Mouse (Mus musculus): ENCODE measurements around the gene 1700013F07Rik. TPM values are rescaled to one million over a fixed set of nuclear protein-coding genes. Genes with fewer than 3 reads are reported as not detected.

1700013F07Rik gene
- polyA plus RNA-seq, 1 experiment from 2014 or later: 6.1 TPM

GRCm38 (mm10) chr3:108510716-108511483 lies 23.1 kb upstream of the 1700013F07Rik start:
- no peaks in the 10 kb centered on the region for H3K9me3 ChIP-seq (replicated peaks)
- peaks cover 5% of the 10 kb centered on the region; the same call in 1 of the 2 replicates for H3K4me1 ChIP-seq
- ATAC-seq (ENCODE audit: insufficient number of reproducible peaks, low FRiP score, low TSS enrichment, low read depth): no peak
- H3K4me2 ChIP-seq (replicated peaks): no peak overlapping the region
- no peak overlapping the region for H3K27ac ChIP-seq (replicated peaks)
- 22% methylated on average over 9 of the region's 9 CpGs for WGBS
- H3K27me3 ChIP-seq: no peaks in the 10 kb centered on the region
- no peaks in the 10 kb centered on the region for H3K36me3 ChIP-seq
- no peak overlapping the region for H3K9ac ChIP-seq
- no peak overlapping the region for H3K4me3 ChIP-seq (replicated peaks)

GRCm38 (mm10) chr3:108513465-108513864 lies 20.5 kb upstream of the 1700013F07Rik start:
- Histone ChIP-seq H3K9me3 (replicated peaks) (no peaks in the 10 kb centered on the region), H3K27ac (replicated peaks) (no peak overlapping the region), H3K4me3 (replicated peaks) (no peak overlapping the region), H3K36me3 (no peaks in the 10 kb centered on the region), H3K4me2 (replicated peaks) (no peak overlapping the region), H3K9ac (no peak overlapping the region), H3K4me1 (peaks cover 5% of the 10 kb centered on the region; the same call in 1 of the 2 replicates), H3K27me3 (no peaks in the 10 kb centered on the region)
- no peak for ATAC-seq (ENCODE audit: insufficient number of reproducible peaks, low FRiP score, low TSS enrichment, low read depth)
- WGBS: 64% methylated on average over 3 of the region's 3 CpGs

GRCm38 (mm10) chr3:108518276-108518675 lies 15.7 kb upstream of the 1700013F07Rik start:
- 58% methylated on average over 4 of the region's 4 CpGs for WGBS
- Histone ChIP-seq H3K4me2 (replicated peaks) (no peak overlapping the region), H3K27ac (replicated peaks) (no peak overlapping the region), H3K9ac (no peak overlapping the region), H3K4me1 (no peaks in the 10 kb centered on the region), H3K27me3 (no peaks in the 10 kb centered on the region), H3K4me3 (replicated peaks) (no peak overlapping the region), H3K9me3 (replicated peaks) (no peaks in the 10 kb centered on the region), H3K36me3 (no peaks in the 10 kb centered on the region)
- no peak for ATAC-seq (ENCODE audit: insufficient number of reproducible peaks, low FRiP score, low TSS enrichment, low read depth)

GRCm38 (mm10) chr3:108523415-108523814 lies 10.5 kb upstream of the 1700013F07Rik start:
- H3K4me2 ChIP-seq (replicated peaks): no peak overlapping the region
- H3K36me3 ChIP-seq: no peaks in the 10 kb centered on the region
- no peaks in the 10 kb centered on the region for H3K4me1 ChIP-seq
- no peaks in the 10 kb centered on the region for H3K27me3 ChIP-seq
- H3K27ac ChIP-seq (replicated peaks): no peak overlapping the region
- no peak overlapping the region for H3K9ac ChIP-seq
- WGBS: 81% methylated on average over 4 of the region's 4 CpGs
- no peak for ATAC-seq (ENCODE audit: insufficient number of reproducible peaks, low FRiP score, low TSS enrichment, low read depth)
- no peak overlapping the region for H3K4me3 ChIP-seq (replicated peaks)
- H3K9me3 ChIP-seq (replicated peaks): no peaks in the 10 kb centered on the region

- Histone ChIP-seq H3K27me3 (no peaks in the 10 kb centered on the region), H3K9ac (no peak overlapping the region)
- WGBS: 91% methylated on average over 8 of the region's 8 CpGs
Observed at GRCm38 (mm10) chr3:108528489-108528888, 5.5 kb upstream of the 1700013F07Rik start.

GRCm38 (mm10) chr3:108533114-108533885 lies 650 bp upstream of the 1700013F07Rik start:
- no peak overlapping the region for H3K27ac ChIP-seq (replicated peaks)
- 72% methylated on average over 9 of the region's 9 CpGs for WGBS
- H3K9ac ChIP-seq: no peak overlapping the region
- no peaks in the 10 kb centered on the region for H3K9me3 ChIP-seq (replicated peaks)
- H3K36me3 ChIP-seq: no peaks in the 10 kb centered on the region
- H3K4me3 ChIP-seq (replicated peaks): no peak overlapping the region
- H3K27me3 ChIP-seq: peaks cover 14% of the 10 kb centered on the region
- peaks cover 4% of the 10 kb centered on the region for H3K4me1 ChIP-seq
- H3K4me2 ChIP-seq (replicated peaks): no peak overlapping the region
- no peak for ATAC-seq (ENCODE audit: insufficient number of reproducible peaks, low FRiP score, low TSS enrichment, low read depth)

More at GRCm38 (mm10) chr3:108528489-108528888, 5.5 kb upstream of the 1700013F07Rik start:
- Histone ChIP-seq H3K4me2 (replicated peaks) (no peak overlapping the region), H3K4me1 (no peaks in the 10 kb centered on the region), H3K9me3 (replicated peaks) (no peaks in the 10 kb centered on the region), H3K4me3 (replicated peaks) (no peak overlapping the region), H3K27ac (replicated peaks) (no peak overlapping the region), H3K36me3 (no peaks in the 10 kb centered on the region)
- ATAC-seq (ENCODE audit: insufficient number of reproducible peaks, low FRiP score, low TSS enrichment, low read depth): no peak

- peaks cover 14% of the 10 kb centered on the region for H3K27me3 ChIP-seq
- no peaks in the 10 kb centered on the region for H3K36me3 ChIP-seq
- peak overlapping the region; percentile 76 for H3K4me2 ChIP-seq (replicated peaks)
- no peak overlapping the region for H3K9ac ChIP-seq
- H3K4me3 ChIP-seq (replicated peaks): peak overlapping the region; percentile 41
- WGBS: 5% methylated on average over 15 of the region's 15 CpGs
- H3K4me1 ChIP-seq: peaks cover 4% of the 10 kb centered on the region
- H3K9me3 ChIP-seq (replicated peaks): no peaks in the 10 kb centered on the region
- ATAC-seq (ENCODE audit: insufficient number of reproducible peaks, low FRiP score, low TSS enrichment, low read depth): no peak
- no peak overlapping the region for H3K27ac ChIP-seq (replicated peaks)
Observed at GRCm38 (mm10) chr3:108535896-108536516, 2.1 kb downstream of the 1700013F07Rik start.

- ATAC-seq (ENCODE audit: insufficient number of reproducible peaks, low FRiP score, low TSS enrichment, low read depth): peak; percentile 72
- Histone ChIP-seq H3K27ac (replicated peaks) (no peak within 1 kb of the TSS), H3K36me3 (no peaks in the 10 kb centered on the region), H3K4me1 (peaks cover 4% of the 10 kb centered on the region), H3K4me2 (replicated peaks) (peak within 1 kb of the TSS; percentile 76), H3K9ac (no peak within 1 kb of the TSS), H3K4me3 (replicated peaks) (peak within 1 kb of the TSS; percentile 41), H3K9me3 (replicated peaks) (no peaks in the 10 kb centered on the region), H3K27me3 (peaks cover 14% of the 10 kb centered on the region)
- WGBS: under 1% methylated on average over 35 of the region's 35 CpGs
Observed at GRCm38 (mm10) chr3:108536517-108537260, 2.7 kb downstream of the 1700013F07Rik start, which contains the start of gene 5330417C22Rik. Gene 5330417C22Rik, minus strand, starts transcription at chr3:108536536.

- Histone ChIP-seq H3K9me3 (replicated peaks) (no peaks in the 10 kb centered on the region), H3K4me1 (peaks cover 4% of the 10 kb centered on the region), H3K9ac (no peak overlapping the region), H3K27me3 (peaks cover 14% of the 10 kb centered on the region), H3K4me2 (replicated peaks) (peak overlapping the region; percentile 56), H3K27ac (replicated peaks) (no peak overlapping the region), H3K36me3 (no peaks in the 10 kb centered on the region), H3K4me3 (replicated peaks) (peak overlapping the region; percentile 29)
- WGBS: 3% methylated on average over 17 of the region's 17 CpGs
- peak; percentile 69 for ATAC-seq (ENCODE audit: insufficient number of reproducible peaks, low FRiP score, low TSS enrichment, low read depth)
Observed at GRCm38 (mm10) chr3:108537303-108537702, 3.4 kb downstream of the 1700013F07Rik start.

GRCm38 (mm10) chr3:108542299-108542698 lies 8.3 kb downstream of the 1700013F07Rik start:
- Histone ChIP-seq H3K4me3 (replicated peaks) (no peak overlapping the region), H3K27me3 (no peaks in the 10 kb centered on the region), H3K9ac (no peak overlapping the region), H3K9me3 (replicated peaks) (no peaks in the 10 kb centered on the region), H3K4me1 (peaks cover 4% of the 10 kb centered on the region; the same call in 1 of the 2 replicates), H3K36me3 (no peaks in the 10 kb centered on the region), H3K27ac (replicated peaks) (no peak overlapping the region), H3K4me2 (replicated peaks) (no peak overlapping the region)
- WGBS: 77% methylated on average over 11 of the region's 11 CpGs
- no peak for ATAC-seq (ENCODE audit: insufficient number of reproducible peaks, low FRiP score, low TSS enrichment, low read depth)
